Mouse (Mus musculus): Measurements from ENCODE around the gene Rfx1. TPM values are rescaled to one million over a fixed set of nuclear protein-coding genes. Genes with fewer than 3 reads are reported as not detected.

Rfx1 gene
- total RNA-seq, 4 experiments from 2014 or later: 19.5 to 26.3 (median 24.3) TPM

DNA sequence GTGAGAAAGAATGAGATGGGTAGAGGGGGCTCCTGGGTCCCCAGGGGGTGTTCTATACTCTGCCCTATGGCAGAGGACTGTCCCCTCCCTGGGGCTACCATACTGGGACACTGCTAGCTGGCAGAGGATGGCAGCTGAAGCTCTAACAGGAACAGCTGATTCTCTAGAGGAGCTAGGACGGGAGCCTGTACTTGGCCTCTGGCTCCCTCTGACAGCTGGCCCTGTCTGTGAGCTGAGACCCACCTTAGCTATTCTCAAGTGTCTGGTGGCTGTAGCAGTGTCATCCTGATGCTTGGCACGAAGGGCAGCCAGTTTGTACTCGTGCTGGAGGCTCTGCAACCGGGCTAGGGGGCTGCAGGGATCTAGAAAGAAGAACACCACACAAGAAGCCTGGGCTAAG is 74.2 kb downstream of the Rfx1 start:
- DNase-seq (ENCODE audit: low spot score in 2 of 2): no peak

DNA sequence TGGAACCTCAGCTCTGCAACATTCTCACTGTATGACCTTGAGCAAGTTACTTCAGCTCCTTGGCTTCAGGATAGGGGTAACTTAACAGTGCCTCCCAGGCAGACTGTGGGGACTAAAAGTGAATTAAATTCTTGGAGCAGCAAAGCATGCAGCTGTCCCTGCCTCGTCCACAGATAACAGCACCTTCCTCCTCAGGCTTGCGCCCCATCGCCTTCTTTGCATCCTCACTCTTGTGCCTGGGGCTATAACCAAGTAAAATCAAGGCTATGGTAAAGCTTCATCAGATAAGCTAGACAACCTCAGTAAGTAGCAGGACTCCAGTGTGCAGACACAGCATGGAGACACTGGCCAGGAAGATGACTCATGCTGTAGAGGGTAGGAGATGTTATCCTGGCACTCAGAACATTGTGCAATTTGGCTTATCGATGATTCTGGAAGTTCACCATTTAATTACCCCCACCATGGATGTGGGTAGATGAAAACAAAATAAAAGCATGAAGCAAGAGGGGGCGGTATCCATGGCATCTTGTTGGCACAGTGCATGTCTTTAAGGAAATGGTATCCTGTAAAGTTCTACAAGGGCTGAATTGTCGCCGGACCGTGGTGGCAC is 78.1 kb downstream of the Rfx1 start:
- DNase-seq (ENCODE audit: low spot score in 2 of 2): no peak

Small RNA genes within 50 kb of the gene (microRNA-seq; reads per million reads assigned to microRNA genes)
- gene Mir709: 0 reads per million in 2 experiments

Other genes with a start within 250 kb of the Rfx1 start
- 100 to 1,000 TPM; 330 to 370 (median 359) TPM for gene Adgrl1, start 166.7 kb upstream of the Rfx1 start, total RNA-seq (2022)
- gene Gm10644, start 111.6 kb upstream of the Rfx1 start, total RNA-seq (2022): under 1 TPM; 0.26 to 0.76 (median 0.34) TPM
- 1 to 10 TPM in 3 of 4 experiments, under 1 TPM in 1; 0.83 to 1.1 (median 1.0) TPM for gene Asf1b, start 111.3 kb upstream of the Rfx1 start, total RNA-seq (2022)
- gene Prkaca, start 93.8 kb upstream of the Rfx1 start, total RNA-seq (2022): 100 to 1,000 TPM; 247 to 270 (median 264) TPM
- gene Samd1, start 69.2 kb upstream of the Rfx1 start, total RNA-seq (2022): 10 to 100 TPM; 43.5 to 53.7 (median 46.3) TPM
- under 1 TPM; 0.34 to 0.77 (median 0.48) TPM for gene 1700067K01Rik, start 65.3 kb upstream of the Rfx1 start, total RNA-seq (2022)
- gene 2210011C24Rik, start 54.7 kb upstream of the Rfx1 start, total RNA-seq (2022): 1 to 10 TPM in 3 of 4 experiments, under 1 TPM in 1; 0.37 to 2.6 (median 1.5) TPM
- 1 to 10 TPM; 1.5 to 4.5 (median 2.3) TPM for gene Palm3, start 45.4 kb upstream of the Rfx1 start, total RNA-seq (2022)
- under 1 TPM; 0.36 to 0.57 (median 0.47) TPM for gene Il27ra, start 24.2 kb upstream of the Rfx1 start, total RNA-seq (2022)
- not detected for gene Rln3, start 21.8 kb upstream of the Rfx1 start, total RNA-seq (2022)
- 1 to 10 TPM; 4.1 to 4.6 (median 4.5) TPM for gene Gm10643, start 1.7 kb upstream of the Rfx1 start, total RNA-seq (2022)
- 10 to 100 TPM; 17.0 to 19.8 (median 18.5) TPM for gene Dcaf15, start 37.9 kb downstream of the Rfx1 start, total RNA-seq (2022)
- gene Podnl1, start 59.2 kb downstream of the Rfx1 start, total RNA-seq (2022): not detected
- gene Cc2d1a, start 81.1 kb downstream of the Rfx1 start, total RNA-seq (2022): 10 to 100 TPM; 44.3 to 52.9 (median 47.4) TPM
- 1 to 10 TPM; 2.8 to 3.2 (median 3.1) TPM for gene 4930432K21Rik, start 81.2 kb downstream of the Rfx1 start, total RNA-seq (2022)
- 1 to 10 TPM; 2.8 to 3.8 (median 3.2) TPM for gene Nanos3, start 118.4 kb downstream of the Rfx1 start, total RNA-seq (2022)
- gene Zswim4, start 170.2 kb downstream of the Rfx1 start, total RNA-seq (2022): 10 to 100 TPM; 12.9 to 13.8 (median 13.3) TPM
- 100 to 1,000 TPM in 2 of 4 experiments, 10 to 100 TPM in 2; 97.1 to 133 (median 108) TPM for gene D8Ertd738e, start 182.9 kb downstream of the Rfx1 start, total RNA-seq (2022)
- gene Mri1, start 190.5 kb downstream of the Rfx1 start, total RNA-seq (2022): 10 to 100 TPM; 14.3 to 18.7 (median 16.2) TPM
- 10 to 100 TPM; 24.6 to 29.7 (median 27.8) TPM for gene Ccdc130, start 203.5 kb downstream of the Rfx1 start, total RNA-seq (2022)